Mouse (Mus musculus): ENCODE results near the gene Fbxo46.

Gene Fbxo46

DNA sequence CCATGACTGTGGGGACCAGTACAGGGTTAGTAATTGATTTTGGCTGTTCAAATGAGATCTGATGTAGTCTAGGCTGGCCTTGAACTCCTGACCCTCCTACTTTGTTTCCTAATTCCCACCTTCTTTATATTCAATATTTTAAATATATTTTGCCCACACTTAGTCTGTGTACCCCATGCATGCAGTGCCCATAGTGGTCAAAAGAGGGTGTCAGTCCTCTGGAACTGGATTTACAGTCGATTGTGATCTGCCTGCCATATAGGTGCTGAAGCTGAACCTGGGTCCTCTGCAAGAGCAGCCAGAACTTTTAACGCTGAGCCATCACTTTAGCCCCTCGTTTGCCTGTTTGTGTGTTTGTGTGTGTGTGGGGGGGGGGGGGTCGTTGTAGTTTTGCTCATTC lies 11.0 kb downstream of the Fbxo46 start:
- H3K36me3 ChIP-seq (ENCODE audit: insufficient read depth, low read length) = peaks cover 47% of the 10 kb centered on the region
- no peaks in the 10 kb centered on the region for H3K27me3 ChIP-seq (ENCODE audit: insufficient read depth, low read length)
- peaks cover 61% of the 10 kb centered on the region for H3K4me1 ChIP-seq (replicated peaks; ENCODE audit: low read depth, low read length)
- TF ChIP-seq CTCF (conservative IDR thresholded peaks at IDR 0.05; ENCODE audit: low read length) = peak; percentile 47
- no peak for TF ChIP-seq NANOG (IDR thresholded peaks at IDR 0.05; ENCODE audit: borderline replicate concordance, low read length)
- no peak for TF ChIP-seq POU5F1 (IDR thresholded peaks at IDR 0.05; ENCODE audit: borderline replicate concordance, low read length)
- peak overlapping the region; percentile 66 for H3K4me3 ChIP-seq (replicated peaks; ENCODE audit: low read length)
- H3K9me3 ChIP-seq (ENCODE audit: low read length) = no peaks in the 10 kb centered on the region

GRCm38 (mm10) chr7:19131324-19131848 lies 11.7 kb downstream of the Fbxo46 start:
- peaks cover 48% of the 10 kb centered on the region for H3K36me3 ChIP-seq (ENCODE audit: insufficient read depth, low read length)
- H3K4me1 ChIP-seq (replicated peaks; ENCODE audit: low read depth, low read length) = peaks cover 65% of the 10 kb centered on the region
- H3K4me3 ChIP-seq (replicated peaks; ENCODE audit: low read length) = peak overlapping the region; percentile 72
- TF ChIP-seq CTCF (conservative IDR thresholded peaks at IDR 0.05; ENCODE audit: low read length) (peak; percentile 38; the same call in 1 of the 2 replicates), POU5F1 (IDR thresholded peaks at IDR 0.05; ENCODE audit: borderline replicate concordance, low read length) (no peak), NANOG (IDR thresholded peaks at IDR 0.05; ENCODE audit: borderline replicate concordance, low read length) (no peak)
- no peaks in the 10 kb centered on the region for H3K9me3 ChIP-seq (ENCODE audit: low read length)
- H3K27me3 ChIP-seq (ENCODE audit: insufficient read depth, low read length) = no peaks in the 10 kb centered on the region

- Histone ChIP-seq H3K36me3 (ENCODE audit: insufficient read depth, low read length) (peaks cover 59% of the 10 kb centered on the region), H3K27me3 (ENCODE audit: insufficient read depth, low read length) (no peaks in the 10 kb centered on the region), H3K4me3 (replicated peaks; ENCODE audit: low read length) (peak overlapping the region; percentile 62), H3K4me1 (replicated peaks; ENCODE audit: low read depth, low read length) (peaks cover 65% of the 10 kb centered on the region), H3K9me3 (ENCODE audit: low read length) (no peaks in the 10 kb centered on the region)
- TF ChIP-seq CTCF (conservative IDR thresholded peaks at IDR 0.05; ENCODE audit: low read length) = peak; percentile 35
- TF ChIP-seq POU5F1 (IDR thresholded peaks at IDR 0.05; ENCODE audit: borderline replicate concordance, low read length) = no peak
Measured at GRCm38 (mm10) chr7:19136168-19136567, 16.5 kb downstream of the Fbxo46 start.

- Histone ChIP-seq H3K36me3 (ENCODE audit: insufficient read depth, low read length) (peaks cover 59% of the 10 kb centered on the region), H3K27me3 (ENCODE audit: insufficient read depth, low read length) (no peaks in the 10 kb centered on the region), H3K9me3 (ENCODE audit: low read length) (no peaks in the 10 kb centered on the region), H3K4me3 (replicated peaks; ENCODE audit: low read length) (peak overlapping the region; percentile 62), H3K4me1 (replicated peaks; ENCODE audit: low read depth, low read length) (peaks cover 65% of the 10 kb centered on the region)
- TF ChIP-seq POU5F1 (IDR thresholded peaks at IDR 0.05; ENCODE audit: borderline replicate concordance, low read length) (no peak), CTCF (conservative IDR thresholded peaks at IDR 0.05; ENCODE audit: low read length) (no peak), NANOG (IDR thresholded peaks at IDR 0.05; ENCODE audit: borderline replicate concordance, low read length) (no peak)
Measured at GRCm38 (mm10) chr7:19136673-19137334, 17.1 kb downstream of the Fbxo46 start.

DNA sequence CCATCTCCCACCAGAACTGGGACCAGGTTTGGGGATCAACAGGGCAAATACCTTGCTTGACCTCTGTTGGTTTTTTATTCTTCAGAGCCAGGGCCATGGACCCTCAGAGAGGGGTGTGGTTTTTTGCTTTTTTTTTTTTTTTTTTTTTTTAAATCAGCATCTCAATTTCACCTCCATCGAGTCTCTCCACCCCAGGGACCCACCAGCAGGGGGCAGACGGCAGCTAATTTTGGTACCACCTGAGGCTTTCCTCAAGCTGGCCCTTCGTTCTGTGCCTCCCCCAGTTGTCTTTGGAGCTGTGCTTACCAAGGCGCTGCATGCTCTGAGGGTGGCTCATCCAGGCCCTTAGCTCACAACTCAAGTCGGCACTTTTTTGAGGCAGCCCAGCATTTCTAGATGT lies 17.7 kb downstream of the Fbxo46 start:
- Histone ChIP-seq H3K36me3 (ENCODE audit: insufficient read depth, low read length) (peaks cover 62% of the 10 kb centered on the region), H3K9me3 (ENCODE audit: low read length) (no peaks in the 10 kb centered on the region), H3K27me3 (ENCODE audit: insufficient read depth, low read length) (no peaks in the 10 kb centered on the region), H3K4me1 (replicated peaks; ENCODE audit: low read depth, low read length) (peaks cover 60% of the 10 kb centered on the region), H3K4me3 (replicated peaks; ENCODE audit: low read length) (peak overlapping the region; percentile 62; the same call in 1 of the 2 replicates)
- TF ChIP-seq CTCF (conservative IDR thresholded peaks at IDR 0.05; ENCODE audit: low read length) (peak; percentile 42; the same call in 1 of the 2 replicates), POU5F1 (IDR thresholded peaks at IDR 0.05; ENCODE audit: borderline replicate concordance, low read length) (no peak), NANOG (IDR thresholded peaks at IDR 0.05; ENCODE audit: borderline replicate concordance, low read length) (no peak)

DNA sequence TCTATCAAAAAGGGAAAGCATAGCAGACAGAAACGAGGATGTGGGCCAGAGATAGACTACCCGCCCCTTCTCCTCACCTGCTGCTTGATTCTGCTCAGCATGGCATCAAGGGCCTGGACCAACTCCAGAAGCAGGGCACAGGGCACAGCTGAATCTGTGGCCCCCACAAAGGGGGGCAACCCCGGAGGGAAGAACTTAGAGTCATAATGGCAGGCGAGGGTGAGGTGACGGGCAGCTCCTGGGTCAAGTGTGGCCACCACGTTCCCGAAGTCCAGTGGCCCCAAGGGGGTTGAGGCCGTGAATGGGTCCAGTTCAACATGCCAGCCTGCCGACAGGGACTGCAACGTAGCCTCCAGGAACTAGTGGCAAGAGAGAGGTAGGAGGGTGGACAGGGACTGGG lies 27.1 kb downstream of the Fbxo46 start:
- Histone ChIP-seq H3K4me1 (replicated peaks; ENCODE audit: low read depth, low read length) (peaks cover 36% of the 10 kb centered on the region), H3K36me3 (ENCODE audit: insufficient read depth, low read length) (peaks cover 45% of the 10 kb centered on the region), H3K27me3 (ENCODE audit: insufficient read depth, low read length) (no peaks in the 10 kb centered on the region), H3K4me3 (replicated peaks; ENCODE audit: low read length) (no peak overlapping the region), H3K9me3 (ENCODE audit: low read length) (no peaks in the 10 kb centered on the region)
- no peak for TF ChIP-seq CTCF (conservative IDR thresholded peaks at IDR 0.05; ENCODE audit: low read length)
- no peak for TF ChIP-seq POU5F1 (IDR thresholded peaks at IDR 0.05; ENCODE audit: borderline replicate concordance, low read length)
- no peak for TF ChIP-seq NANOG (IDR thresholded peaks at IDR 0.05; ENCODE audit: borderline replicate concordance, low read length)

DNA sequence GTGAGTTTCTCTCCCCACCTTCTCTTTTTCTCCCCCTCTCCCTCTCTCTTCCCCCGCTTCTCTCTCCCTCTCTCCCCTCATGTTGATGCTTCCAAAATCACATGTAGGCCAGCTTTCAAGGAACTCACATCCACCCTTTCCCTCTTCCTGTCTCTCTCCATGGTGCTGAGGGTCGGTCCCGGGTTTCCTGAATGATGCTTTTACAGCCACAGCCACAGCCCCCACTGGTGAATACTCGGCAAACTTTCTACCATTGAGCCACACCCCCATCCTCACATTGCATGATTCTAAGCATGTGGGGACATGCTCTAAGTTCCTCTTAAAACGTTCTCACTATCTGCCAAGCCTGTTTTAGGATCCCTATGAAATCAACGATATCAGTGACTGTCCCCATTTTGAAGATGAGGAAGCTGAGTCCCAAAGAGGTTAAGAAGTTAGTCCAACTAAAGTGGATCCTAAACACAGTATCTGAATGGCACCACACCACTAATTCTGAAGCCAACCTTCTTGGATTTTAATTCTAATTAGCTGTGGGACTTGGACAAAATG lies 27.9 kb downstream of the Fbxo46 start:
- no peaks in the 10 kb centered on the region for H3K27me3 ChIP-seq (ENCODE audit: insufficient read depth, low read length)
- H3K36me3 ChIP-seq (ENCODE audit: insufficient read depth, low read length) = peaks cover 49% of the 10 kb centered on the region
- TF ChIP-seq NANOG (IDR thresholded peaks at IDR 0.05; ENCODE audit: borderline replicate concordance, low read length) (no peak), CTCF (conservative IDR thresholded peaks at IDR 0.05; ENCODE audit: low read length) (no peak), POU5F1 (IDR thresholded peaks at IDR 0.05; ENCODE audit: borderline replicate concordance, low read length) (no peak)
- H3K4me3 ChIP-seq (replicated peaks; ENCODE audit: low read length) = peak overlapping the region; percentile 99; the same call in 1 of the 2 replicates
- no peaks in the 10 kb centered on the region for H3K9me3 ChIP-seq (ENCODE audit: low read length)
- H3K4me1 ChIP-seq (replicated peaks; ENCODE audit: low read depth, low read length) = peaks cover 40% of the 10 kb centered on the region

DNA sequence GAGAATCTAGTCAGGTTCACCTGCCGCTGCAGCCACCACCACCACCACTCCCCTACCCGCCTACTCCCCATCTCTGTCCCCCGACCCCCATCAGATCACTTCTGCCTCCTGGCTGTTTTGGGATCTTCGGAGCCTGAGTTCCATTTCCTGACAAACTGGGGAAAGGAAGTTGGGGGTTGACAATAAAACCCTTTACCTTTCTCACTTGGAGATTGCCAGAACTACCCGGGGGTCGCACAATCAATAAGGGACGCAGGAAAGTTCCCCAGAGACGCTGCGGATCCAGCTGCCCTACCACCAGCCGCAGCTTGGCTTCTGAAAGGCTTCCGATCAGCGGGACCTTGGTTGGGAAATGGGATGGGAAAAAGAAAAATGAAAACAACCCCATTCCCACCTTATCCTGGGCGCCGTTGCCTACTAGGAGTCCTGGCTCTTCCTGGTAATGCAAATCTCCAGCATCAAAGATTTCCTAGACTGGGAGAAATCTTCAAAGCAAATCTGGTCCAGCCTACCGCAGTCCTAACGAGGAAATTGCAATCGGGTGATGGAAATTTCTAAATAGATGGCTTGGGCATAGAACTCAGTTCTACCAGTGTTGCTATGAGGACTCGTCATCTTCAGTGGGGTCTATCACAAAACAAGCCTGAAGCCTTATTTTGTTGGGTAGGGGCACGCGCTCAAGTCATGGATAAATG lies 28.7 kb downstream of the Fbxo46 start:
- TF ChIP-seq NANOG (IDR thresholded peaks at IDR 0.05; ENCODE audit: borderline replicate concordance, low read length) = no peak
- TF ChIP-seq POU5F1 (IDR thresholded peaks at IDR 0.05; ENCODE audit: borderline replicate concordance, low read length) = no peak
- no peak for TF ChIP-seq CTCF (conservative IDR thresholded peaks at IDR 0.05; ENCODE audit: low read length)
- Histone ChIP-seq H3K27me3 (ENCODE audit: insufficient read depth, low read length) (no peaks in the 10 kb centered on the region), H3K36me3 (ENCODE audit: insufficient read depth, low read length) (peaks cover 50% of the 10 kb centered on the region), H3K9me3 (ENCODE audit: low read length) (no peaks in the 10 kb centered on the region), H3K4me1 (replicated peaks; ENCODE audit: low read depth, low read length) (peaks cover 40% of the 10 kb centered on the region), H3K4me3 (replicated peaks; ENCODE audit: low read length) (peak overlapping the region; percentile 99)
